Mouse (Mus musculus): ENCODE measurements around the gene Ank. TPM values are rescaled to one million over a fixed set of nuclear protein-coding genes. Genes with fewer than 3 reads are reported as not detected.
A peak's percentile ranks its signal among the peaks of the same experiment; 100 is the strongest.

Ank gene
- polyA plus RNA-seq, 1 experiment from 2014 or later = 16.2 TPM

GRCm38 (mm10) chr15:27597516-27597915 lies 131.0 kb downstream of the Ank start:
- Histone ChIP-seq H3K9ac (ENCODE audit: low read length) (no peak overlapping the region), H3K4me2 (replicated peaks; ENCODE audit: low read depth) (no peak overlapping the region), H3K4me3 (ENCODE audit: low read depth, low read length) (no peak overlapping the region), H3K27ac (replicated peaks) (no peak overlapping the region), H3K9me3 (ENCODE audit: control insufficient read depth, low read length) (no peaks in the 10 kb centered on the region), H3K27me3 (ENCODE audit: control insufficient read depth, insufficient read depth, low read length) (no peaks in the 10 kb centered on the region), H3K36me3 (ENCODE audit: control insufficient read depth, insufficient read depth, low read length) (peaks cover 6% of the 10 kb centered on the region; the same call in 1 of the 2 replicates), H3K4me1 (replicated peaks; ENCODE audit: control insufficient read depth, insufficient read depth) (no peaks in the 10 kb centered on the region; the same call in 1 of the 2 replicates)
- WGBS = 81% methylated on average over 4 of the region's 4 CpGs
- DNase-seq (ENCODE audit: low spot score) = no peak
- ATAC-seq (ENCODE audit: low FRiP score, low TSS enrichment) = no peak
- TF ChIP-seq EP300 (optimal IDR thresholded peaks at IDR 0.05) (no peak), CTCF (IDR thresholded peaks at IDR 0.05; ENCODE audit: low read depth) (no peak)

- H3K27me3 ChIP-seq (ENCODE audit: control insufficient read depth, insufficient read depth, low read length) = no peaks in the 10 kb centered on the region
- no peak overlapping the region for H3K27ac ChIP-seq (replicated peaks)
- H3K4me3 ChIP-seq (ENCODE audit: low read depth, low read length) = no peak overlapping the region
- H3K4me1 ChIP-seq (replicated peaks; ENCODE audit: control insufficient read depth, insufficient read depth) = no peaks in the 10 kb centered on the region; the same call in 1 of the 2 replicates
- no peak overlapping the region for H3K4me2 ChIP-seq (replicated peaks; ENCODE audit: low read depth)
- TF ChIP-seq CTCF (IDR thresholded peaks at IDR 0.05; ENCODE audit: low read depth) = no peak
- TF ChIP-seq EP300 (optimal IDR thresholded peaks at IDR 0.05) = no peak
- DNase-seq (ENCODE audit: low spot score) = no peak
- peaks cover 7% of the 10 kb centered on the region; the same call in 1 of the 2 replicates for H3K36me3 ChIP-seq (ENCODE audit: control insufficient read depth, insufficient read depth, low read length)
- no peak for ATAC-seq (ENCODE audit: low FRiP score, low TSS enrichment)
- WGBS = 91% methylated on average over 13 of the region's 13 CpGs
- H3K9me3 ChIP-seq (ENCODE audit: control insufficient read depth, low read length) = no peaks in the 10 kb centered on the region
- no peak overlapping the region for H3K9ac ChIP-seq (ENCODE audit: low read length)
Observed at GRCm38 (mm10) chr15:27598786-27599385, 132.4 kb downstream of the Ank start.

DNA sequence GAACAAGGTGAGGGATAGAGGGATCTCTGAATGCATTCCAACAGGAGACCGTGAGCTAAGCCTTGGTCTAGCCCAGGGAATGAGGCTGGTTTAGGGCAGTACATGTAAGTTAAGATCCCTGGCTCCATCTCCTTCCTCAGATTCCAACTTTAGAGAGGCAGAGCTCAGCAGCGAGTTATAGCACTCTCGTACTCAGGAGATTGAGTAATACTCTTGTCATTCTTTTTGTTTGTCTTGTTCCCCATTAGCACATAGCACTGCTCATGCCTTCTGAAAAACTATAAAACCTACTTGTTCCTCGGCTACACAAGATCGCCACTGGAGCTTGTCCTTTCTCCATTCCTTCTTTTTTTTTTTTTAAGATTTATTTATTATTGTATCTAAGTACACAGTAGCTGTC lies 134.0 kb downstream of the Ank start:
- DNase-seq (ENCODE audit: low spot score) = no peak
- TF ChIP-seq CTCF (IDR thresholded peaks at IDR 0.05; ENCODE audit: low read depth) = no peak
- TF ChIP-seq EP300 (optimal IDR thresholded peaks at IDR 0.05) = no peak
- no peak for ATAC-seq (ENCODE audit: low FRiP score, low TSS enrichment)
- H3K4me1 ChIP-seq (replicated peaks; ENCODE audit: control insufficient read depth, insufficient read depth) = no peaks in the 10 kb centered on the region; the same call in 1 of the 2 replicates
- no peaks in the 10 kb centered on the region for H3K27me3 ChIP-seq (ENCODE audit: control insufficient read depth, insufficient read depth, low read length)
- H3K4me2 ChIP-seq (replicated peaks; ENCODE audit: low read depth) = no peak overlapping the region
- no peaks in the 10 kb centered on the region for H3K9me3 ChIP-seq (ENCODE audit: control insufficient read depth, low read length)
- no peak overlapping the region for H3K27ac ChIP-seq (replicated peaks)
- no peak overlapping the region for H3K4me3 ChIP-seq (ENCODE audit: low read depth, low read length)
- no peak overlapping the region for H3K9ac ChIP-seq (ENCODE audit: low read length)
- H3K36me3 ChIP-seq (ENCODE audit: control insufficient read depth, insufficient read depth, low read length) = peaks cover 5% of the 10 kb centered on the region; the same call in 1 of the 2 replicates
- 78% methylated on average over 5 of the region's 5 CpGs for WGBS

DNA sequence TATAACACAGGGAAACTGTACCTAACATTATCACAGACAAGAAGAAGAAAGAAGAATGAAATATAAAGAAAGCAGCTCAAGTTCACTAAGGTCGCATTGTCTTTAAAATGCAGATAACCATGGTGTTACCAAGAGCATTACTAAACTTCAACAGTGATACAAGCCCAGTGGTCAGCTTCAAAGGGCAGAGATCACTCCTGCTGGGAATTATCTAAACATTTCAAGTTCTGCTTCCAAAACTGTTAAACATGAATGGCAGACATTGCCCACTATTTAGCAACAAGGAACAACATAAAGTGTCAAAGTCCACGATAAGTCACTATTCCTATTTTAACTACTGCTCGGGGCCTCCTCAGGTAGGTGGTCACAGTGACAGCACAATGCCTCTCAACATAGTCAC lies 138.1 kb downstream of the Ank start:
- no peaks in the 10 kb centered on the region for H3K9me3 ChIP-seq (ENCODE audit: control insufficient read depth, low read length)
- H3K36me3 ChIP-seq (ENCODE audit: control insufficient read depth, insufficient read depth, low read length) = peaks cover 12% of the 10 kb centered on the region
- ATAC-seq (ENCODE audit: low FRiP score, low TSS enrichment) = no peak
- no peak overlapping the region for H3K4me3 ChIP-seq (ENCODE audit: low read depth, low read length)
- no peak for TF ChIP-seq CTCF (IDR thresholded peaks at IDR 0.05; ENCODE audit: low read depth)
- TF ChIP-seq EP300 (optimal IDR thresholded peaks at IDR 0.05) = no peak
- H3K4me2 ChIP-seq (replicated peaks; ENCODE audit: low read depth) = no peak overlapping the region
- 77% methylated on average over 3 of the region's 3 CpGs for WGBS
- H3K27ac ChIP-seq (replicated peaks) = no peak overlapping the region
- no peak overlapping the region for H3K9ac ChIP-seq (ENCODE audit: low read length)
- no peak for DNase-seq (ENCODE audit: low spot score)
- no peaks in the 10 kb centered on the region for H3K4me1 ChIP-seq (replicated peaks; ENCODE audit: control insufficient read depth, insufficient read depth)
- H3K27me3 ChIP-seq (ENCODE audit: control insufficient read depth, insufficient read depth, low read length) = no peaks in the 10 kb centered on the region

GRCm38 (mm10) chr15:27605252-27605651 lies 138.8 kb downstream of the Ank start:
- Histone ChIP-seq H3K9me3 (ENCODE audit: control insufficient read depth, low read length) (no peaks in the 10 kb centered on the region), H3K4me3 (ENCODE audit: low read depth, low read length) (no peak overlapping the region), H3K4me2 (replicated peaks; ENCODE audit: low read depth) (no peak overlapping the region), H3K36me3 (ENCODE audit: control insufficient read depth, insufficient read depth, low read length) (peaks cover 12% of the 10 kb centered on the region), H3K9ac (ENCODE audit: low read length) (no peak overlapping the region), H3K27ac (replicated peaks) (no peak overlapping the region), H3K27me3 (ENCODE audit: control insufficient read depth, insufficient read depth, low read length) (no peaks in the 10 kb centered on the region), H3K4me1 (replicated peaks; ENCODE audit: control insufficient read depth, insufficient read depth) (no peaks in the 10 kb centered on the region)
- no peak for TF ChIP-seq EP300 (optimal IDR thresholded peaks at IDR 0.05)
- TF ChIP-seq CTCF (IDR thresholded peaks at IDR 0.05; ENCODE audit: low read depth) = peak; percentile 14; the same call in 1 of the 2 replicates
- WGBS = 81% methylated on average over 3 of the region's 3 CpGs
- no peak for ATAC-seq (ENCODE audit: low FRiP score, low TSS enrichment)
- DNase-seq (ENCODE audit: low spot score) = no peak

DNA sequence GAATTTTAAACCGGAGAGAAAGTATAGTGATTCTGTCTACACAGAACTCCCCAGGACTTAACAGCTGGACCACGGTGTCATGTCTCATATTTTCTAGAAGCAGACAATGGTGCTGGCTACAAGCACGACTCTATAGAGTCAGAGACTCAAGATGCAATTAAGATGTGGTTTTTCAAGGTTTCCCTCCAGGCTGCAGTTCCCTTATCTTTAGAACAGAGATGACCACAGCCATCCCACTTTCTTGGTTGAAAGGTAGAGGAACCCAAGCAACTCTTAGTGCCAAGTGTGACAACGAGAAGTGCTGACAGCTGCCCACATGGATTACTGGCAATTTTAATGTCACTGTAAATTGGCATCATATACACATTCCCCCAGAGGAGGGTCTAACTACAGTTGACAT lies 143.1 kb downstream of the Ank start:
- Histone ChIP-seq H3K9me3 (ENCODE audit: control insufficient read depth, low read length) (no peaks in the 10 kb centered on the region), H3K4me3 (ENCODE audit: low read depth, low read length) (no peak overlapping the region), H3K36me3 (ENCODE audit: control insufficient read depth, insufficient read depth, low read length) (peaks cover 9% of the 10 kb centered on the region), H3K27me3 (ENCODE audit: control insufficient read depth, insufficient read depth, low read length) (no peaks in the 10 kb centered on the region), H3K27ac (replicated peaks) (no peak overlapping the region), H3K4me1 (replicated peaks; ENCODE audit: control insufficient read depth, insufficient read depth) (no peaks in the 10 kb centered on the region), H3K9ac (ENCODE audit: low read length) (no peak overlapping the region), H3K4me2 (replicated peaks; ENCODE audit: low read depth) (no peak overlapping the region)
- no peak for TF ChIP-seq CTCF (IDR thresholded peaks at IDR 0.05; ENCODE audit: low read depth)
- no peak for TF ChIP-seq EP300 (optimal IDR thresholded peaks at IDR 0.05)
- ATAC-seq (ENCODE audit: low FRiP score, low TSS enrichment) = no peak
- WGBS = 55% methylated on average over 4 of the region's 4 CpGs
- DNase-seq (ENCODE audit: low spot score) = no peak
